Mouse (Mus musculus) mouse embryonic stem cell (cell line): ENCODE measurements around the gene Ropn1l.

Experiments used
- in situ Hi-C, 2 experiments: fragments of 300-500 bp; cut with MboI; formaldehyde crosslinking; loops; 1 replicate in 1 of 2; 3 replicates in 1 of 2; pipeline ENCODE4 v1.14.3; 2019 to 2020; ENCODE audit warnings: low sequenced_read_pairs in 2 of 2, low pct_unique_long_range_greater_than_20kb in 1 of 2, mixed read lengths in 1 of 2; ENCODE audit not compliant: unreplicated experiment in 1 of 2

Gene Ropn1l

DNA sequence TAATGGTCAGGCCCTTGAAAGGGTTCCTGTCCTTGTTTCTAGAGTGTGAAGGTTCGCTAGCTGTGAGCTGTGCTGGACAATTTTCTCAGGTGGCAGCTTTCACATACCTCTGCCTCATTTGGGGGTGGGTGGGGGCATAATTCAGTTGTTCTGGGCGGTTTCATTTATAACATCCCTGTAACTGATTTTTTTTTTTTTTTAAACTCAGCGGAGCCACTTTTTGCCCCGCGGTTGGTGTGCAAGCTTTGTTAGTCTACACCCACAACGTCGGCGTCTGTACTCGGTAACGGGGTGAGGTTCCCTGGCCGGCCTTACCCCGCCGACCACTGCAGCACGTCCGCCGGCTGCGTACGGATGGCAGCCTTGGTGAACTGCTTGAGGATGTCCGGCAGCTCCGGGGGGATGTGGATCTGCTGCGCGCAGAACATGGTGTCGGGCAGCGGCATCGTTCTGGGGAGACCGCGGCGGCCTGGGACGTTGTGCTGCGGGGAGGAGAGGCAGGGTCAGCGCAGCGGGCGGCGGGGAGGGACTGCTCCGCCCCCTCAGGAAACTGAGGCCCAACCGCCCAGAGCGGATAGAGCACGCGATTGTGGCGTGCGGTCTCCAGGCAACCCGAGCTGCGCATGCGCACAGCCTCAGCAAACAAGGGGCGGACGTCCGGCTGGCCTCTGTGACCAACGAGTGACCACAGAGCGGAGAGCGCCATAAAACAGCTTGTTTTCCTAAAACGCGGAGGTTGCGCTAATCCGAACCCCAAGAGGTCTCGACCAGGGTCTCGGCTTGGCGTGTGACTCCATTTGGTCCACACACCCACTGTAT lies at the start of gene Ropn1l:
Gene Ropn1l, minus strand, starts transcription at position 640 of the 819 bp plus-strand sequence.
- in situ Hi-C loops = loop anchor here in 1 of 2 experiments (10.0 kb wide), 1 partner anchor 131 kb away; no protein-coding TSS in a partner anchor

DNA sequence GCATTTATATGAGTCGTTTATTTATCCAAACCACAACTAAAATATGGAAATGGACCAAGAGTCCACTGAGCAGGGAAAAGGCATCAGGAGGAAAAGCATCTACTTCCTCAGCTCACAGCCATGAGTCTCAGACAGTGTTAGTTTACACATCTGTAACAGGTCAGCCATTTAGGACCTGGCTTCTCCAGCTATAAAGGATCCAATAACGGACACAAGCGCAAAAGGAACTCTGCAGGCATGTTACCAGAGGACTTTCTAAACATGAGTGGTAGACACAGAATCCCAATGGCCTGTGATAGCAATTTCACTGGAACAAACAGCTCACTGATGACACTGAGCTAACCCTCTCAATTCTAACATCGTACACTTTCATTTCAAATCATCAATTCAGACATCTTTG lies 49.5 kb upstream of the Ropn1l start:
- in situ Hi-C loops = no loop called here

DNA sequence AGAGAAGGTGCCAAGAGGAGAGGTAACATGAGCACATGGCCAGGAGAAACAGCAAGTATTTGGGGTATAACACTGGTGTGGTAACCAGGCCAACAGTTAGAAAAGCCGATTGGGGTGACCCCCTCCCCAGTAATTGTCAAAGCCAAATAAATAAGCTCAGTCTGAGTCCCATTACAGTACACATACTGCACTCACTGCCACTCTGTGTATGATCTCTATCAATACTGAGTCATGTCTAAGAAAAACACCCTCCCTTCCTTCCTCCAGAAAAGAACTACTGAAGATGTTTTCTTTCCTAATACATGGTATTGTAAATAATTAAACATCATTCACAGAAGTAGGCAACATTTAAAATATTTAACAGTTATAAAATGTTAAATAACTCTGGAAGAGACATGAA lies 48.8 kb upstream of the Ropn1l start:
- in situ Hi-C loops = no loop called here

DNA sequence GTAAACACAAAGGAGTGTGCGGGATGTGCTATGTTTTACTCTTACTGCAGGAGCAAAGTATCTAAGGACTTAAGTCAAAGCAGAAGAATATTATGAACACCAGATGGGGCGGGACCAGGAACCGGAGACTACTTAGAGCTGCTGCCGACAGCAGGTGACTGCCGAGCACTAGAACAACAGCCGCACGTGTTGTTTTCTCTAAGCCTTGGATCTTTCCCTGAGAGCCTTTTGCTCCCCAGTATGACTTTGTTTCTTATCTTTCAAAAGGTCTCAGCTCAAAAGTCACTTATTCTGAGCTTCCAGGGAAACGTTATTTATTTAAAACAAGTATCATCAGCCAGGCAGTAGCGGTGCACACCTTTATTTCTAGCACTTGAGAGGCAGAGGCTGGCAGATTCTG lies 41.3 kb upstream of the Ropn1l start:
- in situ Hi-C loops = loop anchor here in 1 of 2 experiments (25.0 kb wide), 1 partner anchor 92 kb away; no protein-coding TSS in a partner anchor

DNA sequence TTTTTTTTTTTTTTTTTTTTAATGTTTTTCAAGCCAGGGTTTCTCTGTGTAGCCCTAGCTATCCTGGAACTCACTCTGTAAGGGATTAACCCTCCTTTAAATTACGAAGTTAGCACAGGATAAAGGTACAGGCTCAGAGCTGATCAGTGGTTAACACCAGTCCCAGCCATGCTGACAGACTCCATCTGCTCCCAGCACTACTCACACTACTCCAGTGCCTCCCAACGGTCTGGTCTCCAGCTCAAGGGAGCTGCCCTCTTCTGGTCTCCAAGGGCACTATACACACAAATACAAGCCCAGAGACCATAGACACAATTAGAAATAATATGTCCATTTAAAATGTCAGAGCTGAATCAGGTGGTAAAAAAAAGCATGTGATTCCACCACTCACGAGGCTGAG lies 40.8 kb upstream of the Ropn1l start:
- in situ Hi-C loops = loop anchor here in 1 of 2 experiments (25.0 kb wide), 1 partner anchor 93 kb away; no protein-coding TSS in a partner anchor

DNA sequence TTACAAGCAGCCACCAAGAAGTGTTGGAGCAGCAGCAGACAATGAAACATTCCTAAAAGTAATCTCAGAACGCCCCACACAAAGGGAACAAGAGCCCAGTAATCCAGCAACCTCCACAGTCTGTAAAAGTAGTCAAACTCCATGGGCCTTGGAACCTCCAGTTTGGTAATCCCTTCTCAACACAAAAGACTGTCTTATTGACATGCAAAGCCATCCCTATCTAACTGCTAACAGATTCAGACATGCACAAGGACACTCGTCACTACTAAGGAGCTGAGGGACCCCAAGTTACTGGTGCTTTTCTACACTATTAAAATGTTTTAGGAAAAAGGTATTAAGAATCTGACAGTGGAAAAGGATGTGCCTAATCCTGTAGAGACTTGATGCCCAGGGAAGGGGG lies 33.9 kb upstream of the Ropn1l start:
- in situ Hi-C loops = loop anchor here in 1 of 2 experiments (25.0 kb wide), 1 partner anchor 100 kb away; no protein-coding TSS in a partner anchor

DNA sequence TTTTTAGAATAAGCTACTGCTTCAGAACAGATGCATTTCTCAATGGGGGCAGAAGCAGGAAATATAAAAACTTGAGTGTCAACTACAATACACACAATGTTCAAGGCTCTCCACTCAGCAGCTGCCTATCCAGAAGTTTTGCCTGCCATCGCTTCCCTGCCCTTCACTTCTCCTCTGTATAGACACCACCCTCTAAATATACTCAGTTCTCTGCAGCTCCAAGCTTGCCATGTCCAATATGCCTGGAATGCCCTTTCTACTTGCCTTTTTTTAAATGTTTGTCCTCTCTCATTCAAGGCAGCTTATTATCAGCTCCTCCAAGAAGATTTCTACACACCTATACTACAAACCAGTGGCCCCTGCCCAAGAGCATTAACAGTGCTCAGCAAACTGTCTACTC lies 23.1 kb upstream of the Ropn1l start:
- in situ Hi-C loops = loop anchor here in 1 of 2 experiments (25.0 kb wide), 1 partner anchor 111 kb away; no protein-coding TSS in a partner anchor

DNA sequence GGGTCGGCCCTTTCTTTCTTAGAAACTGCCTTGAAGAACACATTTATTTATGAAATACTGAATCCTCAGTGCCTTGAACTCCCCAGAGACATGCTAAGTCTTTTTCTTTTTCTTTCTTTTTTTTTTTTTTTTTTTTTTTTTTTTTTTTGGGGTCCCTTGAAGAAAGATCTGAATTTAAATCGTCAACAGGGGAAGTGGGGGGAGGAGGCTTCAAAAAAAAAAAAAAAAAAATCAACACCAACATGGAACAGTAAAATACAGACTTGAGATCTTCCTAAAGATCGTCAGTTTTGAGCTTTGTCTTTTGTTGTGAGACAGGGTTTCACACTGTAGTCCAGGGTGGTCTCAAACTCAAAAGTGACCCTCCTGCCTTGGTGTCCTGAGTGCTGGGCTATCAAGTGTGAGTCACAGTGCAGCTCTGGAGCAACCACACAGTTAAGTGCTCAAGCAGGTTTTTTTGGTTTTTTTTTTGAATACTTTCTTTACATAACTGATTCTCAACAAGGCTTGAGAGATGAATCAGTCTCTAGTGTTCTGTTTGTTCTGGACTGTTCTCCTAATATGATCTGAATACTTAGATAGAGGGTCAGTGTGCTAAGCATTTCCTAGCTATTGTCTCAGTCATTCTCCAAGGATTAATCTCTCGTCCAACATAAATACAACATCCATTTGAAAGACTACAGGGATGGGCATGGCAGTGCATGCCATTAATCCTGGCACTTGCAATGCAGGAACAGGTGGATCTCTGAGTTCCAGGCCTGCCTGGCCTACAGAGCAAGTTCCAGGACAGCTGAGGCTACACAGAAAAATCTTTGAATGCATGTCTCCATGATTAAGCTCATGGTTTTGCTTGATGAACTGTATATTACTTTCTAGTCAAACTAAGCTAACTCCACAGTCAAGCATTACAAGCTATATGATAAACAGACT lies 19.4 kb upstream of the Ropn1l start:
- in situ Hi-C loops = no loop called here

DNA sequence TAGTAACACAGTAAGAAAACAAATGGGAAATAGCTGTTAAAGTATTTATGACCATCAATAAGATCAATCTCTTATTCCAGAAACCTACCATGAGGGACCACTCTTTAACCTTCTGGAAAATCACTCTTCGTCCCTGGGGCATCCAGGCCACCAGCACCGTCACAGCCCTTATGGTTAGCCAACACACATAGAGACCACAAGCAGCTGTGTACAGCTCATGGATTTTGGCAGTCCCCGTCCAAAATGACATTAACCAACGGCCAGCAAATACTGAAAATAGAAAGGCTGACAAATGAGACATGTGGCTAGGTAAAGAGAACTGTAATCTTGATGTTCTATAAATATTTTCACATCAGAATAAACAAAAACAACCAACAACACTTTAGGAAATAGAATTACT lies 18.0 kb upstream of the Ropn1l start:
- in situ Hi-C loops = no loop called here

DNA sequence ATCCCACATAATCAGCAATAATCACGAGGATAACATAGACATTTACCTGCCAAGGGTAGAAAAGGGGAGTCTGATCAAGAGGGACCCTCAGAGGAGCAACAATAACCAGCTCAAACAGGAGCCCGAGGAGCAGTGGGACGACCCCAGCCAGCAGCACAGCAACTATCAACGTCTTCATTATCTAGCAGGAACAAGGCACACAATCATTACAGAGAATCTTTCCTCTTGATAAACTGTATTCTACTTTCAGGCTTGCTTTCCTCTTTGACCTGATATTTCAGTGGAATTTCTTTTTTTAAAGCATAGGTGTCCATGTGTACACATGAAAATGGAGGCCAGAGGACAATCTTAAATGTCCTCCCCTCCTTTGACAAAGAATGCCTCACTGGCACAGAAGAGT lies 16.0 kb upstream of the Ropn1l start:
- in situ Hi-C loops = no loop called here

DNA sequence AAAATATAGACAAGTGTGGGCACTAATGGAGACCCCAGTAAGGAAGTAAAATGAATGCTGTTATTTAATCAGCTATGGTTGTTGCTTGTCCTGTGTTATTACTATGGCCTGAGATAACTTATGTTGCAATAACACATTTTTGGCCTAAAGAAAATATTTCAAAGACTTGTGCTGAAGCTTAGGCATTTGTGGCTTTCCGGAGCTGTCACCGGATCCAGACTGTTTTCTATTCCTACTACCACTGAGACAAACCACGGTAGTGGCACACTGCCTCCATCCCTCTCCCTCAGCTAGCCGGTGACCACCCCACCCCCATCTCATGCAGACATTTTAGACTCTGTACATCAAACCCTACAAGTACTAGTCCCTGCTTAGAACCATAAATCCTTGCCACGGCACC lies 15.3 kb upstream of the Ropn1l start:
- in situ Hi-C loops = no loop called here

DNA sequence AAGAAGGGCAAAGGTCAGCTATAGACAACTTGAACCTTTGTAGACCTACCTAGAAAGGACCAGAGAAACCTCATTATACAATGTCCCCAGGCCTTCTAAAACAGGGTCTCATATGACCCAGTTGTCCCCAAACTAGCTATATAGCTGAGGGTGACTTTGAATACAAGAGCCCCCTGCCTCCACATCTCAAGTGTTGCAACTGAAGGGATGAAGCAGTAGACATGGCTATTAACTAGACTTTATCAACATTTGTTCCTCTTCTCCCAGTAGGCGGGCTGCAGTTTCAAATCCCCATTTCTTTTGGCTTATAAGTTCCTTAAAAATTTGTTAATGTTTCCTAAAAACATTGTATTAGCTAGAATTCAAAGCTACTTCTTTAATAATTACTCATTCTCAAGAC lies 13.2 kb upstream of the Ropn1l start:
- in situ Hi-C loops = no loop called here

DNA sequence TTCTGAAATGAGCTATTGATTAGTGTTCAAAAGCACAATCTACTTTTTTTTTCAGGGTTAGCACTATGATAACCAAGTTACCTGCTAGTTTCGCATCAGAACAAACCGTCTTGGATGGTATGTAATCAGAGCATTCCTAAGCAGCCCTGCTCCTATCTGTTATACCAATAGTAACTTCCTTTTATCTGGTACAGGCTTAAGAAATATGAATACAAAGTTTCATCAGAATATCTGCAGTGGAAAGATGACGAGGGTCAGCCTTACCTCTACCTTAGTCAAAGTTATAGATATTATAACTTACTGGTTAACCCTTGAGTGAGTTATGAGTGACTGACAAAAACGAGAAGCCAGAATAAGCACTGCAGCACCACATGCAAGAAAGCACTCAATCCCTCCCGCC lies 12.8 kb upstream of the Ropn1l start:
- in situ Hi-C loops = no loop called here

DNA sequence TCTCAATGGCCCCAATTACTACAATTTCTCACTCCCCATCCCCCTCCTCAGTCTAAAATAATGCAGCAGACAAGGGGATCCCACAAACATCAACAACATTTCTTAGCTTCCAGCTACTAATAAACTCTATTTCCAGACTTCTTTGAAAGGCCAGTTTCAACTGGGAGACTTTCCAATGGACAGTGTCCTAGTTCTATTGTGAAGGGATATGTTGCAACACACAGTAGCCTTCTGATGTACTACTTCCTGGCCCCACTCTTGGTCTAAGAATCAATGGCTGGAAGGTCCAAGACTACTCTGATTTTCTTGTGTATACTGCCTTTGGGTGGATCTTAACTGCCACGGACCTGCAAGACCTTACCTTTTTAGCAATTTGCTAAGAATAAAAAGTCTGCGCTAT lies 12.3 kb upstream of the Ropn1l start:
- in situ Hi-C loops = no loop called here

DNA sequence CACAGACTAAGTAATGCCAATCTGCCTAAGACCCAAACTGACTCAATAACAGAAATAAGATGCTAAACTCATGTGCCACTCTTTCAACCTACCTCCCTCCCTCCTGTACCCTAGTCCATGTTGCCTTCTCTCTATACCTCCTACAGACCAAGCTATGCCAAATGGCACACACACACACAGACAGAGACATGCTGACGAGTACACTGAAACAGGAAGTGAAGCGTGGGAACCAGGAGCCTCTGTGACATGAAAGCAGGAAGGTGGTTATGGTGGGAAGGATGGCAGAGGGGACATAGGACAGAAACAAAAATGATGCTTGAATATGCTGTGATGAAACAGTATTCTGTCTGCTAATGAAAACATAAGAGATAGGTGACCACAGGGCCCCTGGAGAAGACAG lies 7.0 kb upstream of the Ropn1l start:
- in situ Hi-C loops = no loop called here

DNA sequence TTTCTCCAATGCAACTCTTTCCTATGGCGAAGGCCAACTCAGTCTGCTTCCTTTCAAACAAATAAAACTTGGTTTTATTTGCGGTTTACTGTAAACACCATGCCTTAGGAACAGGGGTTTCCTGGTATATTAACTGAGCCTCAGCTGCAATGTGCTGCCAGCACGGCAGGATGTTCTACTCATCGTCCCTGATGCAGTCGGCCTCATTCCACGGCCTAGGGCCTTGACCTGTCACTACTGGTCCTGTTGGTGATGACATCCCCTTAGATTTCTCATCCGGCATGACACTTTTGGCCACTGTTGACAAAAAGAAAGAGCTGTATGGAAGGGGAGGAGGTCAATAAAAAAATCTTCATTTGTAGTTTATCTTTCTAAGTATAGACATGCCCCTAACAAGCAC lies 4.5 kb upstream of the Ropn1l start:
- in situ Hi-C loops = loop anchor here in 1 of 2 experiments (10.0 kb wide), 1 partner anchor 127 kb away; no protein-coding TSS in a partner anchor

DNA sequence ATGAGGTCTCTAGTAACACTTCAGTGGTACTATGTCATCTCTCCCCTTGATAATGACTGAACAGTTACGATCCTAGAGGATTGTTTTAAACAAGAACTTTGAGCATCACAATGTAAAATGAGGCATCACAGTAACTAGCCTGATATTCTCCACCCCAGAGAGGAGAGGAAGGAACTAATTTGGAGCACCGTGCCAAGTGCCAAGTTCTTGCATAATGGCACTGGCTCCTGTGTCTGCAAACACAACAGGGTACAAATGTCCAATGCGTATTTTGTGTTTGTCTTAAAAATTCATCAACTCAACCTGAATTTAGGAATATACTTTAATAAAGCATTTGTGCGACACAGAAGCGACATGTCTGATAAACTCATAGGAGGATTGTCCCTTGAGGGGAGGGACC lies 2.8 kb upstream of the Ropn1l start:
- in situ Hi-C loops = loop anchor here in 1 of 2 experiments (10.0 kb wide), 1 partner anchor 128 kb away; no protein-coding TSS in a partner anchor

DNA sequence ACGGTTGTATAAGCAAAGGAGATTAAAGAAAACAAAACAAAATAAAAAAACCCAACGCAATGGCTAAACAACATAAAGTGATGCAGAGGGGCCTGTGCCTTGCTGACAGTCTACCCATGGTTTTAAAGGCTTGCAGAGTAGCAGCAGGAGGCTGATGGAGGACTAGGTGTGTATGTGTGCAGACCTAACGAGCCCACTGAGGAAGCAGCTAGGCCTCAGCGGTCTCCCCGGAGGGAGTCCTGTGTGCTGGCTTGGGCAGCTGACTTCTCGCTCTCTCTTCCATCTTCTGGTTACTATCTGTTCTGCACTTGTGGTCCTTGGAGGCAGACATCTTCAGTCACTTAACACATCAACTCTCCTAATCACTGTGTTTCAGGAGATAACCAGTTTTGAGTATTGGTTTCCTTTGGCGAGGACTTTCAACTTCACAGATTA lies 1.3 kb upstream of the Ropn1l start:
- in situ Hi-C loops = loop anchor here in 1 of 2 experiments (10.0 kb wide), 1 partner anchor 130 kb away; no protein-coding TSS in a partner anchor
